Mouse (Mus musculus) urinary bladder, postnatal 36 days (tissue): ENCODE results near the gene Magoh.

ENCODE experiments used
- DNase-seq, 2 experiments: peaks; one replicate each; pipeline ENCODE4 v3.0.0; 2022; ENCODE audit warnings: low spot score in 2 of 2, mixed read lengths in 1 of 2

Magoh gene

GRCm38 (mm10) chr4:107889731-107890432 lies 10.3 kb downstream of the Magoh start, which contains the start of gene 0610037L13Rik:
0610037L13Rik (plus strand) TSS chr4:107889813.
- DNase-seq: peak; percentile 90 to 94

DNA sequence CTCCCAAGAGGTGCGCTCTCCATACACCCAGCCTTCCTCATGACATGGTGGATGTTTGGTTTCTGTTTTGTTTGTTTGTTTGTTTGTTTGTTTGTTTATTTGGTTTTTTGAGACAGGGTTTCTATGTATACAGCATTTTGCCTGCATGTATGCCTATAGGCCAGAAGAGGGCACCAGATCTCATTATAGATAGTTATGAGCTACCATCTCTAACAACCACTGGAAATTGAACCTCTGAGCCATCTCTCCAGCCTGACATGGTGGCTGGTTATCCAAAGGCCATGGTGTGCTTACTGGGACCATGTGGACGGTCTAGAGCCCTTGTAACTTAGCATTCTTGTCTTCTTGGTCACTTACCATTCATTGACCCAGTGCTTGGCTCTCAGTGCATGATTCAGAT lies 13.1 kb downstream of the Magoh start:
- no peak for DNase-seq

GRCm38 (mm10) chr4:107899211-107899927 lies 19.8 kb downstream of the Magoh start:
- DNase-seq: no peak

GRCm38 (mm10) chr4:107900206-107900605 lies 20.7 kb downstream of the Magoh start:
- no peak for DNase-seq

- no peak for DNase-seq
Observed at GRCm38 (mm10) chr4:107904252-107904651, 24.7 kb downstream of the Magoh start.

GRCm38 (mm10) chr4:107906561-107906960 lies 27.0 kb downstream of the Magoh start:
- no peak for DNase-seq

DNA sequence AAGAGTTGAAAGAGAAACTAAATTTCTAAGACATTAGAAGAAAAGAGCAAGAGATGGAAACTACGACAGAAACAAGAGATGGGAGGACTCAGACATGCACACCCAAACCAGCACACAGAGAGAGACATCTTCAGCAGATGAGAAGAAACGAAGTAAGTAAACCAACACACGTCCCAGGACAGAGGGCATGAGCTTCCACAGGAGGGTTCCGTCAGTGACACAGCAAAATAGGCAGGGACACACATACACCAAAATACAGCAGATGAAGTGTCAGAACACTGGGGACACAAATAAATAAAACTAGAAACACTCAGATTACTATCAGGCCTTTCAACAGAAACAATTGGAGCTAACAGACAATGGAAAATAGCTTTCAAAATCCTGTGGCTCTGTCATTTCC lies 30.5 kb downstream of the Magoh start:
- DNase-seq: no peak

GRCm38 (mm10) chr4:107920336-107920735 lies 40.8 kb downstream of the Magoh start:
- DNase-seq: no peak

- DNase-seq: peak in 1 of 2 experiments; percentile 50
Observed at GRCm38 (mm10) chr4:107921152-107921695, 41.7 kb downstream of the Magoh start.

DNA sequence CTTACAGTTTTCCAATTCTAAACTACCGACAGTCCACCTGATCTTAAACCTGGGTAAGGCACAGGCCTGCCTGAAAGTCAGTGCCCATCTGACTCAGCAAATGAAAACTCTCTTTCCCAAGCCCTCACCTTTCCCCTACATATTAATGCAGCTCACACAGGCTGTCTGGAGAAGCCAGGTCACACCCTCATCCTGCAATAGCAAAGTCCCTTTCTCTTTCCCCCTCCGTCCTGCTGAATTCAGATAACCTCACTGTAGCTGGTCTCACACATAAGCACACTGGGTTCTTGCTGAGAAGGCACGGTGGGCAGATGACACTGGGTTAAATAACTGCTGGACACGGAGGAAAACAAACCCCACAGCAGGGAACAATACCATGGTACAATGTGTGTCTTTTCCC lies 42.4 kb downstream of the Magoh start:
- DNase-seq: peak; percentile 52 to 53

- peak; percentile 93 to 97 for DNase-seq
Observed at GRCm38 (mm10) chr4:107923145-107923802, 43.7 kb downstream of the Magoh start, which contains the start of gene Cpt2. Cpt2 (minus strand) TSS chr4:107923610.

GRCm38 (mm10) chr4:107923803-107924194 lies 44.2 kb downstream of the Magoh start:
- DNase-seq: no peak

DNA sequence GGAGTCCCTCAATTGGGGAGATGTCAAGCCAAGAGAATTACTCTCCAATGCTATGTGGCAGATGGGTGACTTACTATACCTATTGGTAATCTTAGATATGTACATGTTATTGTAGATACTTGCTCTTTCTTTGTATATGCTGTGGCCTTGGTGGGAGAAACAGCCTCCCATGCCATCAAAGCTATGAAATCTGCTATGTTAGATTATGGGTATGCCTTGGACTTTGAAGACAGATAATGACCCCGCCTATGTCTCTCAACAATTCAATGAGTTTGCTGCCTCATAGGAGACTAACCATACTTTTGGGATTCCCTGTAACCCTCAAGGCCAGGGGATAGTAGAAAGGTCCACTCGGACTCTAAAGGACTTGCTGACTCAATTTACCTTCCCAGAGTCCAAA lies 48.7 kb downstream of the Magoh start:
- no peak for DNase-seq

DNA sequence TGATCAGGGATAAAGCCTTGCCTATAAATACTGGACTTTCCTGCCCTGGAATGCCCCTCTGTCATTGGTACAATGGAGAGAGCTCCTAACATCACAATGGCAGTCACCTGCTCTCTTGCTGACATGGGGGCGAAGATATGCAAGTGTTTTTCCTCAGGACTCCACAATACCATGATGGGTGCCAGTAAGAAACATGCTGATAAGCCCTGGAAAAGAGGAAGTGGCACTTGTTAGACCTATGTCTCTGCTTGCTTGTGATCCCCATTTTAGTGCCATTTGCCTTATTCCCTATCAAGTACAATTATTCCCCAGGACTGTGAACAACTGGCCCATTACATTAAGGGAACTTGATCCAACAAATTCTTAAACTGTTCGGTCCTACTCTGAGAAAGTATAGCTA lies 49.2 kb downstream of the Magoh start:
- DNase-seq: no peak

- no peak for DNase-seq
Observed at GRCm38 (mm10) chr4:107931453-107931852, 51.9 kb downstream of the Magoh start.

- DNase-seq: no peak
Observed at GRCm38 (mm10) chr4:107933239-107933638, 53.7 kb downstream of the Magoh start.

- DNase-seq: no peak
Observed at GRCm38 (mm10) chr4:107935254-107935653, 55.7 kb downstream of the Magoh start.
